Mouse (Mus musculus) CD8-positive naive resting alpha-beta T cell, adult 57 days (primary cell): ENCODE results near the gene Kcnmb2. TPM values are rescaled to one million over a fixed set of nuclear protein-coding genes. Genes with fewer than 3 reads are reported as not detected.

Source experiments
- total RNA-seq: library from RNA; stranded (reverse); gene quantifications from one replicate; pipeline ENCODE4 v1.2.4, GENCODE M21; 2023

Gene Kcnmb2
- not detected for total RNA-seq

DNA sequence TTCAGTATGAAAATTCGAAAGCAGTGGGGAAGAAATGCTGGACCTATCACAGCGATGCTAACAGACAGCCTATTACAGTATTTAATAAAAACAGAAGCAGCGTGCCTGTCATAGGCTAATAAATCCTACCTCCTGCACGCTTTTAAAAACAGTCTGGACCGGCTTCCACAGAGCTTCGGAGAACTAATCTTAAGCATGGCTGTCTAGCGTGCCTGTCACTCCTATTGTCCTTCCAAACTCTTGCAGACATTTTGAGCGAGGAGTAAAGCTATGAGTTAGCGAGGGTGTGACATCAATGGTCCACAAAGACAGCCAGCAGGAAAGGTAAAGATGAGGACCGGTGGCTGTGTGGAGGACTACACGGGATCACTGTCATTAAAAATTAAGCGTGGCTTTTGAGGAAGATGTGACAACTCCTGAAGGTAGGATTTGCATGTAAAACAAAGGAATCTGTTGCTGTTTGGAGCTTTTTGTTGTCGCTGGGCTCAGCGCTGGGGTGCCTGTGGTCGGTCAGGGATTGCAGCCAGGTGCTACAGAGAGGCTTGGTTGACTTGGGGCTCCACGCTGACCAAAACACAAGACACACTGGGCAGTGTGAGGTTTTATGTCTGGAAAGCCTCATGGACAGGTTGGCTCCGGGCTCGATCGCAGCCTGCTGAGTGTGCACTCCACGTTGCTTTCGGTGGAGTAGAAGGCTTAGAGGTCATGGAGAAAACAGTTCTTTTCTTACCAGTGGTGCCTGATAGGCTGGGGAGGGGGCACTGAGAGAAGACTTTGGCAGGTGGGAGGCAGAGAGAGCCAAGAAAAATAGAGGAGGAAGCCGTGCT lies at the start of gene Kcnmb2:
Kcnmb2 (plus strand) TSS at position 4 of the 827 bp plus-strand sequence.

